Comparison of ENCODE assay signal across 26 mouse cellular contexts in genomic region chrX:141341417-141341816, GRCm38 (mm10).
DNase-seq lines count a peak whose midpoint lies in the region; ATAC-seq lines count a peak whose summit lies in the region.
"Had no signal": no experiment of that assay in that cellular context is flagged by ENCODE, and none has a peak within 500 bp of the region (broad histone marks: within the 10 kb centered on the region; RNA-seq: fewer than 3 reads in every experiment).

No protein-coding gene starts in this region.

- H3K9ac ChIP-seq in forebrain, embryonic 13.5 days: no peak overlapping the region
- no peak overlapping the region for H3K9ac ChIP-seq in forebrain, embryonic 15.5 days (replicated peaks)
- no peak overlapping the region for H3K9ac ChIP-seq in midbrain, embryonic 16.5 days (ENCODE audit: low read depth, low read length)
- H3K9ac ChIP-seq in midbrain, embryonic 11.5 days (ENCODE audit: low read length): no peak overlapping the region
- H3K9ac ChIP-seq: embryonic facial prominence, embryonic 12.5 days; embryonic facial prominence, embryonic 15.5 days; heart, embryonic 12.5 days; heart, embryonic 15.5 days; hindbrain, embryonic 14.5 days; intestine, embryonic 15.5 days had no signal

- H3K36me3 ChIP-seq in forebrain, embryonic 13.5 days (ENCODE audit: poor library complexity, severe bottlenecking): no peaks in the 10 kb centered on the region
- no peaks in the 10 kb centered on the region for H3K36me3 ChIP-seq in forebrain, embryonic 15.5 days
- no peaks in the 10 kb centered on the region for H3K36me3 ChIP-seq in midbrain, embryonic 16.5 days (ENCODE audit: control insufficient read depth, insufficient read depth, low read length)
- H3K36me3 ChIP-seq in midbrain, embryonic 11.5 days (ENCODE audit: control insufficient read depth, insufficient read depth, low read length): no peaks in the 10 kb centered on the region
- H3K36me3 ChIP-seq: embryonic facial prominence, embryonic 12.5 days; embryonic facial prominence, embryonic 15.5 days; G1E; heart, embryonic 12.5 days; heart, embryonic 15.5 days; intestine, embryonic 15.5 days had no signal

- intact Hi-C loops in left cerebral cortex, postnatal 4 days (cut with DNase I): no loop called here
- intact Hi-C loops in heart, postnatal 10 days (cut with DNase I): no loop called here

- peak; percentile 2 for DNase-seq in left cerebral cortex, postnatal 4 days
- DNase-seq in left cerebral cortex, adult 18-20 months (ENCODE audit: low spot score in 2 of 2): no peak
- DNase-seq in midbrain, embryonic 11.5 days (ENCODE audit: low spot score, missing footprints): no peak
- DNase-seq in heart, postnatal 10 days: no peak
- DNase-seq: adrenal gland, adult 2 months; adrenal gland, postnatal 14 days; B cell, adult 2 months; cerebellum, adult 11-12 months; cerebellum, adult 8-10 months; cerebellum, postnatal 10 days; cerebellum, postnatal 36 days; gastrocnemius, postnatal 25 days; heart, adult 18-20 months; heart, postnatal 14 days; heart, postnatal 4 days had no signal

- H3K4me1 ChIP-seq in forebrain, embryonic 13.5 days: no peaks in the 10 kb centered on the region
- H3K4me1 ChIP-seq in forebrain, embryonic 15.5 days: no peaks in the 10 kb centered on the region
- H3K4me1 ChIP-seq in midbrain, embryonic 16.5 days (ENCODE audit: control insufficient read depth, insufficient read depth, low read length): no peaks in the 10 kb centered on the region
- no peaks in the 10 kb centered on the region for H3K4me1 ChIP-seq in midbrain, embryonic 11.5 days (ENCODE audit: control insufficient read depth, insufficient read depth, low read length)
- H3K4me1 ChIP-seq: embryonic facial prominence, embryonic 12.5 days; embryonic facial prominence, embryonic 15.5 days; heart, embryonic 12.5 days; heart, embryonic 15.5 days; intestine, embryonic 15.5 days had no signal

- WGBS in forebrain, embryonic 13.5 days: 58% methylated on average over 2 of the region's 2 CpGs
- WGBS in forebrain, embryonic 15.5 days: 55% methylated on average over 2 of the region's 2 CpGs
- 49% methylated on average over 2 of the region's 2 CpGs for WGBS in midbrain, embryonic 16.5 days
- WGBS in midbrain, embryonic 11.5 days: 55% methylated on average over 2 of the region's 2 CpGs

- ATAC-seq in forebrain, embryonic 13.5 days: peak; percentile 33; the same call in 1 of the 2 replicates
- ATAC-seq in forebrain, embryonic 15.5 days (replicated peaks): no peak
- 0 out of 2 replicates have a peak, but pooled peaks have one; percentile 21 for ATAC-seq in midbrain, embryonic 16.5 days
- no peak for ATAC-seq in midbrain, embryonic 11.5 days (ENCODE audit: low FRiP score)
- ATAC-seq: intestine, embryonic 15.5 days had no signal

- H3K27ac ChIP-seq in forebrain, embryonic 13.5 days: no peak overlapping the region
- no peak overlapping the region for H3K27ac ChIP-seq in forebrain, embryonic 15.5 days (replicated peaks)
- no peak overlapping the region for H3K27ac ChIP-seq in midbrain, embryonic 16.5 days (ENCODE audit: low read length)
- no peak overlapping the region for H3K27ac ChIP-seq in midbrain, embryonic 11.5 days (ENCODE audit: low read depth, low read length)
- H3K27ac ChIP-seq: embryonic facial prominence, embryonic 12.5 days; embryonic facial prominence, embryonic 15.5 days; heart, embryonic 15.5 days; hindbrain, embryonic 14.5 days; intestine, embryonic 15.5 days had no signal

- H3K4me2 ChIP-seq in forebrain, embryonic 13.5 days: no peak overlapping the region
- no peak overlapping the region for H3K4me2 ChIP-seq in forebrain, embryonic 15.5 days (replicated peaks)
- no peak overlapping the region for H3K4me2 ChIP-seq in midbrain, embryonic 16.5 days (ENCODE audit: low read length)
- H3K4me2 ChIP-seq in midbrain, embryonic 11.5 days: no peak overlapping the region
- H3K4me2 ChIP-seq: embryonic facial prominence, embryonic 12.5 days; embryonic facial prominence, embryonic 15.5 days; heart, embryonic 12.5 days; heart, embryonic 15.5 days; hindbrain, embryonic 14.5 days; intestine, embryonic 15.5 days had no signal

- no peak overlapping the region for H3K4me3 ChIP-seq in forebrain, embryonic 13.5 days
- no peak overlapping the region for H3K4me3 ChIP-seq in forebrain, embryonic 15.5 days
- H3K4me3 ChIP-seq in midbrain, embryonic 16.5 days (ENCODE audit: low read depth, low read length): no peak overlapping the region
- H3K4me3 ChIP-seq in midbrain, embryonic 11.5 days (ENCODE audit: low read depth, low read length): no peak overlapping the region
- H3K4me3 ChIP-seq: embryonic facial prominence, embryonic 12.5 days; embryonic facial prominence, embryonic 15.5 days; heart, embryonic 12.5 days; heart, embryonic 15.5 days; intestine, embryonic 15.5 days had no signal

- H3K9me3 ChIP-seq in forebrain, embryonic 13.5 days (replicated peaks): no peaks in the 10 kb centered on the region
- H3K9me3 ChIP-seq in forebrain, embryonic 15.5 days: no peaks in the 10 kb centered on the region
- H3K9me3 ChIP-seq in midbrain, embryonic 16.5 days (replicated peaks; ENCODE audit: control insufficient read depth, low read length, poor library complexity, severe bottlenecking): no peaks in the 10 kb centered on the region
- H3K9me3 ChIP-seq in midbrain, embryonic 11.5 days (ENCODE audit: control insufficient read depth, low read length): no peaks in the 10 kb centered on the region
- H3K9me3 ChIP-seq: embryonic facial prominence, embryonic 12.5 days; embryonic facial prominence, embryonic 15.5 days; G1E; heart, embryonic 12.5 days; heart, embryonic 15.5 days; intestine, embryonic 15.5 days had no signal

- no peaks in the 10 kb centered on the region for H3K27me3 ChIP-seq in forebrain, embryonic 13.5 days
- no peaks in the 10 kb centered on the region for H3K27me3 ChIP-seq in forebrain, embryonic 15.5 days
- 0 out of 2 replicates have a peak, but pooled peaks cover 3% of the 10 kb centered on the region for H3K27me3 ChIP-seq in midbrain, embryonic 16.5 days (ENCODE audit: control insufficient read depth, insufficient read depth, low read depth, low read length)
- peaks cover 9% of the 10 kb centered on the region for H3K27me3 ChIP-seq in midbrain, embryonic 11.5 days (ENCODE audit: control insufficient read depth, insufficient read depth, low read length)
- H3K27me3 ChIP-seq: CH12.LX; embryonic facial prominence, embryonic 12.5 days; embryonic facial prominence, embryonic 15.5 days; heart, embryonic 12.5 days; heart, embryonic 15.5 days; intestine, embryonic 15.5 days had no signal

Comparison
In these comparisons a context has a peak if more than half of its experiments do, and no peak if none do; other contexts are left out.
1. ATAC-seq: peak in forebrain, embryonic 13.5 days (single experiment) and midbrain, embryonic 16.5 days (single experiment); none in forebrain, embryonic 15.5 days (single experiment) and midbrain, embryonic 11.5 days (single experiment).